Mouse (Mus musculus): ENCODE results near the gene Tnrc6a.
A peak's percentile ranks its signal among the peaks of the same experiment; 100 is the strongest.

The Tnrc6a gene

DNA sequence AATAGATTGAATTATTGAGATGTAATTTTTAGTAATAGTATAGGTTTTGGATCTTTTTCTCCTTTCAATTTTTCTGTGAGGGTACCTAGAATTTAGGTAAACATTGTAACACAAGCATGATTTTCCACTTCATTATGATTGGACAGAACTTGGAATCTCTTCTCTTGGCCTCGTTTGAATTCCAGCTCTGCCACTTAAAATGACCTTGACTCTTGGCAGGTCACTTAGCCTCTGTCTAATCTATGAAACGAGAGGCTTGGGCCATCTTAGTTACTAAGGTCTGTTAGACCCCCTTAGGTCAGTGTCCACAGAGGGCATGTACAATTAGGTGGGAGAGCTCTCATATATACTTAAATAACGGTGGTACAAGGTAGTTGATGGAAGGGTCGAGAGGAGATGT is 2.4 kb downstream of the Tnrc6a start:
- no peak for DNase-seq

- DNase-seq, result peak; percentile 43
Measured at GRCm38 (mm10) chr7:123127301-123127700, 3.6 kb downstream of the Tnrc6a start.

GRCm38 (mm10) chr7:123127981-123128380 is 4.3 kb downstream of the Tnrc6a start:
- DNase-seq, result no peak

DNA sequence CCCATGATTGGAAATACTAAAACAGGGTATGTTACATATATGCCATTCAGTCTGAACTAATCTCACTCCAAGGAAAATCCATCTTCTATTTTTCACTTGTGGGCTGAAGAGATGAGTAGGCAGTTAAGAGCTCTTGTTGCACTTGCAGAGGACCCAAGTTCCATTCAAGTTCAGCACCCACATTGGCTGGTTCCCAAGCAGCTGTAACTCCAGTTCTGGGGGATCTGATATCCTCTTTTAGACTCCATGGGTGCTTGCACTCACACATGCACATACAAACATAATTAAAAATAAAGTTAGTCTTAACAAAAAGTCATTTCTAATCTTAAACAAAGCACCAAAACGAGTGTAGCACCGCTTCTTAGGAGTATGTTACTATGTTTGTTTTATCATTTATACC is 5.4 kb downstream of the Tnrc6a start:
- no peak for DNase-seq

GRCm38 (mm10) chr7:123130198-123130597 is 6.5 kb downstream of the Tnrc6a start:
- DNase-seq, result no peak

DNA sequence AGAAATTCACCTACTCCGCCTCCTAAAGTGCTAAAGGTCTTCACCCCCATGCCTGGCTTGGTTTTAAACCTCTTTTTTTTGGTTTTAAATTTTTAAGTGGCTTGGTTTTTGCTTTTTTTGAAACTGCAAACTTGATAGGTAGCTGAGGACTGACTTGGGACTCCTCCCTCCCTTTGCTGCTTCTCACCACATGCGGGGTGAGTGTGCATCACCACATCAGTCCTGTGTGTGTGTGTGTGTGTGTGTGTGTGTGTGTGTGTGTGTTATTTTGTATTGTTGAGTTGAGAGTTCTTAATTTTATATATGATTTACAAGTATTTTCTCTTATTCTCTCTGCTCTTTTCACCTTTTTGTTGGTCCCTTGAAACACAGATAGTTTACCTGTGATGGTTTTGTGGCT is 8.7 kb downstream of the Tnrc6a start:
- DNase-seq, result no peak

GRCm38 (mm10) chr7:123134876-123135275 is 11.2 kb downstream of the Tnrc6a start:
- no peak for DNase-seq

GRCm38 (mm10) chr7:123135655-123136054 is 12.0 kb downstream of the Tnrc6a start:
- no peak for DNase-seq

DNA sequence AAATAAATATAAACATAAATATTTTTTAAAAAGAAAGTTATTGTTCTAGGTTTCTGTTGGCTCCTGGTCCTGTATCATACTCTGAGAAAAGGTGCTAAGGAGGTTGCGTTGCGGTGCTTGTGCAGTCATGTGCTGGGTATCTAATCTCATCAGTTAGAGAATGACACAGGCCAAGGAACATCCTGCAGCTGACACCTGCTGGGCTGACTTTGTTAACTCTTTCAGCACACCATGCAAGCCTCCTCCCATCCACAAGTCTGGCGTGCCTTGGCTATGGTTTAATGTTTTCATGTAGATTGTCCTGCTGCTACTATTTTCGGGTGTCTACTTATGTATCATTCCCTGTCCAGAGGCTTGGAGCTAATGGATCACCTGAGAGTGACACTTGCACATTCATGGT is 14.3 kb downstream of the Tnrc6a start:
- no peak for DNase-seq

- DNase-seq, result no peak
Measured at GRCm38 (mm10) chr7:123146141-123146846, 22.6 kb downstream of the Tnrc6a start.

DNA sequence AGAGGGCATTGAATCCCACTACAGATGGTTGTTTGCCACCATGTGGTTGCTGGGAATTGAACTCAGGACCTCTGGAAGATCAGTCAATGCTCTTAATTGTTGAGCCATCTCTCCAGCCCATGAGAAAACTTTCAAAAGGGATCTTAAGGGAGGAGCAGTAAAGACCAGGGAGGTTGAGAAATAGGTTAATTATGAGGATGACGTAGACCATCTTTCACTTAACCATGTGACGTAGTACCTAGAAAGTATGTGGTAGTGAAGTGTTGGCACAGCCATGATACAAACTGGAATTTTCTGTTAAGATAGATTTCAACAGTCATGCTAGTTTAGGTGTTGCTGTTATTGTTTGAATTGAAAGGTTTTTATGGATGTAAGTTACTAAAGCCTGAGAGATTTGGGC is 24.1 kb downstream of the Tnrc6a start:
- DNase-seq, result no peak

DNA sequence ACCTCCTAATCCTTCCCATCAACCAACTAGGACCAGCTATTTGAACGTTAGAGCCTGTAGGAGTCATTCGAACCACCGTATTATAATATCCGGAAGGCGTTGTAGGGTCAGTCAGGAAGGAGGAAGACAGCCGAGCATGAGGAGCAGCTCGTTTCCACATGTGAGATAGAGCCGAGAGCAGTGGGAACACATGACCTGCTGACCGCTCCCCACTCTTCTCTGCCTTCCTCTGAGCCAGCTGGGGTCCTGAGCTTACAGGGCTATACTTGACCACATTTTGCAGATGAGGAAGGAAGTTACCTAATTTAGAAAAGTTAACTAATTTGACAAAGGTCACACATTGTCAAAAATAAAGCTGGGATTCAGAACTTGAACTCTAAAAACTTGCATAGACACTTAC is 25.2 kb downstream of the Tnrc6a start:
- DNase-seq, result no peak

GRCm38 (mm10) chr7:123162346-123162745 is 38.7 kb downstream of the Tnrc6a start:
- no peak for DNase-seq

DNA sequence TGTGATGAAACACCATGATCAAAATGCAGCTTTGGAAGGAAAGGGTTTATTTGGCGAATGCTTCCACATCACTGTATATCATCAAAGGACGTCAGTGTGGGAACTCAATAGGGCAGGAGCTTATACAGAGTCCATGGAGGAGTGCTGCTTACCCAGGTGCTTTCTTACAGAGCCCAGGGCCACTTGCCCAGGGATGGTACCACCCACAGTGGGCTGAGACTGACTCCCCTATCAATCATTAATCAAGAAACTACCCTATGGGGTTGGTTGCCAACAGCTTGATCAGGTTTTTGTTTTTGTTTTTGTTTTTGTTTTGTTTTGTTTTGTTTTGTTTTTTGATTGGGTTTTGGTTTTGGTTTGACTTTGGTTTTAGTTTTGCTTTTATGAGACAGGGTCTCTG is 43.8 kb downstream of the Tnrc6a start:
- peak; percentile 42 for DNase-seq

- no peak for DNase-seq
Measured at GRCm38 (mm10) chr7:123169618-123170017, 45.9 kb downstream of the Tnrc6a start.

GRCm38 (mm10) chr7:123172101-123172500 is 48.4 kb downstream of the Tnrc6a start:
- DNase-seq, result no peak

- no peak for DNase-seq
Measured at GRCm38 (mm10) chr7:123177215-123177614, 53.5 kb downstream of the Tnrc6a start.

- DNase-seq, result peak; percentile 66
Measured at GRCm38 (mm10) chr7:123181787-123182701, 58.4 kb downstream of the Tnrc6a start.

DNA sequence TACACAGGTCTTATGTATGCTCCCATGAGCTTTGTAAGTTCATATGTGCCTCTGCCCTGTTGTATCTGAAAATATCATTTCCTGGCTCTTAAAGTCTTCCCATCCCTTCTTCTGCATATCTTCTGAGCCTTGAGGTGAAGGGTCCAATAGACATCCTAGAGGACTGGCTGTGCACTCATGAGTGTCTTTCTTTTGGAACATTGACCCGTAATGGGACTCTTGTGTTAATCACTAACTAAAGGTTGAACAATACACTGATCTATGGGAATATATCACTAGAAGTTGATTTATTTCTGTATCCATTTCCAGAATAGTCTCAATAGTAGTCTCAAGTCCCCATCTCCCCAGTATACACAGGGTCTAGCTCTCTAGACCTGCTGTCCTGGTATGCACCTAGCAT is 61.2 kb downstream of the Tnrc6a start:
- DNase-seq, result peak; percentile 88

DNA sequence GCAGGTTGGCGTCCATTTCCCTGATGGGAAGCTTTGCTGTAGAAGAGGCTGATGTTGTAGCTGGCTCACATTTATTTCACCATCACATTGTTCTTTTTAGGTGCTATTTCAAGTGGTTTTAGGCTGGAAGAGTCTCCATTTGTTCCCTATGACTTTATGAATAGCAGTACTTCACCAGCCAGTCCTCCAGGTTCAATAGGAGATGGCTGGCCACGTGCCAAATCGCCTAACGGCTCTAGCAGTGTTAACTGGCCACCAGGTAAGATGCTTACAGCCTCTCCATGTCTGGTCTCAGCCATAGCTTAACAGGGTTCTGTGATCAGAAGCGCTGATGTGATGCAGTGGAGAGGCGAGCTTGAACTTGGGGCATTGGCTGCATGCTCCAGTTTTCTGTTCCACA is 62.8 kb downstream of the Tnrc6a start:
- DNase-seq, result no peak

GRCm38 (mm10) chr7:123187246-123187645 is 63.6 kb downstream of the Tnrc6a start:
- no peak for DNase-seq

GRCm38 (mm10) chr7:123188462-123188861 is 64.8 kb downstream of the Tnrc6a start:
- no peak for DNase-seq

- no peak for DNase-seq
Measured at GRCm38 (mm10) chr7:123189762-123190161, 66.1 kb downstream of the Tnrc6a start.

GRCm38 (mm10) chr7:123191731-123192130 is 68.0 kb downstream of the Tnrc6a start:
- no peak for DNase-seq

Measured in kidney, adult 9 months (tissue).